Mouse (Mus musculus): Measurements from ENCODE around the gene Parp14.

Gene Parp14

DNA sequence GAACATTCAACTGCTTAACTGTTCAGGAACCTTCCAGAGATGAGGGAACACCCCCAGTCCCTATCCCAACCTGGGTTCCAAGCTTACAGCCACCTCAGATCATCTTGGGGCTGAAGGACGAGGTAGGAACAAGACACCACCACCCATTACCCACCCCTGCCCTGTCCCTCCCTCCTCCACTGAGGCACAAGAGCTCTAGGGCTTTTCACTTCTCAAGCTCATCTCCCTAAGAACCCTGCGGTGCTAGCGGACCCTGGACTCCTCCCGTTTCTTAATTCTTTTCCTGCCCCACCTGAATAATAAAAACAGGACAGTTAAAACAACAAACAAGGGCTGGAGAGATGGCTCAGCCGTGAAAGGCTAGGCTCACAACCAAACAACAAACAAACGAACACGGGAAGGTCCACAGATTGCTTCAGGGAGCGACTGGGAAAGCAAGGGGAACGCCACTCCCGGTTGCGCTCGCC lies 730 bp downstream of the Parp14 start:
- DNase-seq (ENCODE audit: low spot score), result no peak

DNA sequence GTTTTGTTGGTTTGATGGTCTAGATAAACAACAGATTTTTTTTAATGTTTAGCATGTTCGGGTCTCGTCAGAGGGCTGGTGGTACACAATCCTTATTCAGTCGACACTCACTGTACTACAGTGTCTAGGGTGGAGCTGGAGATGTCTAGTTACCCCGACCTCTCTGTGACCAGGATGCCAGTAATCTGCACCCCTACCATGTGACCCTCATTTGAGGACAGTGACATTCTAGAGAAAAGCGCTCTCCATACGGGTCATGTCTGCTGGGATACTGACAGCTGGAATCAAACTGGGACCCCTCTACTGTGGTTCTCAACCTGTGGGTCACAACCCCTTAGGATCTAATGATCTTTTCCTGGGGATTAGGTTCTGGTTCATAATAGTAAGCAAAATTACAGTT lies 1.7 kb downstream of the Parp14 start:
- DNase-seq (ENCODE audit: low spot score), result no peak

DNA sequence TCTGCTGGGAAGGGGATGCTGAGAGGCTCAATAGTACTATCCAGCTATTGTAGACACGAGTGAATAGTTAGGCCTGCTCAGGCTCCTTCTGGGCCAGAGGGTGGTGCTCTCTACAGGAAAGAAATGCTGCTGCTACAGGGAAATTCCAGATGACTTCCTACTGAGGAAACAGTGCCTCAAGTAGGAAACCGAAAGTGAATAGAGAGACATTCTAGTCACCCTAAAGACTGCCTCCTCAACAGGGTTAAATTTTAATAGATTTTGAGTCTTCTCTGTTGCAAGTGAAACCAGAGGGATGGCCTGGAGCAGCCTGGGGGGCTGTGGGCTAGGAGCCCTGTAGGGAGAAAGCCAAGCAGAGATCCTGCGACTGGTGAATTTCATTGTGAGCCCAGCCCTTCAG lies 2.2 kb downstream of the Parp14 start:
- no peak for DNase-seq (ENCODE audit: low spot score)

DNA sequence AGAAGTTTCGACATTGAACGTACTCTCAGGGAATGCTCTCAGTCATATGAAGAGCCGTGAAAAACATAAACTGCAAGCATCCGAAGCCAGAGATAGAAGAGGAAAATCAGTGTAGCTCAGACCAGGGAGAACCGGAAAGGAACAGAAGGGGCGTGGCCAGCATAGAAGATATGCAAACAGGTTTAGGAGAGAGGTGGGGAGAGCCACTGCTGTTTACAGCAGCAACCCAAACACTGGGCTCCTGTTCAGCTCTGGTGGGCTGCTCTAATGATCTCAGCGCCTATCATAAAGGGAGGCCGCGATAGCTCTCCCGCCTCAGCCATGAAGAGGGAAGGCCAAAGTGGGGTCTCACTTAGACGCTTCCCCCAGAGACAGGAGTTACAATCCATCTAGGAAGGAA lies 3.6 kb downstream of the Parp14 start:
- DNase-seq (ENCODE audit: low spot score), result no peak

- peak; percentile 51 for DNase-seq (ENCODE audit: low spot score)
Observed at GRCm38 (mm10) chr16:35862057-35862456, 9.3 kb downstream of the Parp14 start.

DNA sequence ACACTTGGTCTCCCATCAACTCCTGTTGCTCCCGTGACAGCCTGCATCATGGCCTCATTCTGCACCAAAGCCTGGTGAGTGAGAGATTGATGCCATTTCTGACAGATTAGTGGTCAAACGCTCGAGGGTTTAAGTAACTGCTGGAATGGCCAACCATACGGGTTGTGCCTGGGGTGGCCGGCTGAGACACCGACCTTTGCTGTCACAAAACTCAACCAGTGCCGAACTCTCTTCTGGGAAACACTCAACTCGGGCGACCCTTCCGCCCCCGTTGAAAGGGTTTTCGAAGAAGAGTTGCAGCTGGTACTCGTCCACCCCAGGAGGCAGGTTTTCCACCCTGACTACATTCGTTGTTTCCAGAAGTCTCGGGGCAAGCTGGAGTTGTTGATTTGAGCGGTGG lies 11.1 kb downstream of the Parp14 start:
- DNase-seq (ENCODE audit: low spot score), result no peak

- no peak for DNase-seq (ENCODE audit: low spot score)
Observed at GRCm38 (mm10) chr16:35856766-35857165, 14.6 kb downstream of the Parp14 start.

- DNase-seq (ENCODE audit: low spot score), result no peak
Observed at GRCm38 (mm10) chr16:35855846-35856245, 15.5 kb downstream of the Parp14 start.

DNA sequence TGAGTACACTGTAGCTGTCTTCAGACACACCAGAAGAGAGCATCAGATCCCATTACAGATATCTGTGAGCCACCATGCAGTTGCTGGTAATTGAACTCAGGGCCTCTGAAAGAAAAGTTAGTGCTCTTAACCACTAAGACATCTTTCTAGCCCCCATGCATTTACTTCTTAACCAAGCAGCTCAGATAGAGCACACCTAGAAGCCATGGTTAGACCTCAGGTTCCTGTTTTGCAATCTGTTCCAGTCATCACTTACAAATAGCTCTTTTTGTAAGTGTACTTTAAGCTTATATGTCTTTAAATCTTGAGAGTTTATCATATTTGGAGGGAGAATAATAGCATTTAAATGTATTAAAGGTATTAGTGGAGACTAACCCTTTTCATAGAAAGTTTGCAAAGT lies 24.2 kb downstream of the Parp14 start:
- DNase-seq (ENCODE audit: low spot score), result no peak

DNA sequence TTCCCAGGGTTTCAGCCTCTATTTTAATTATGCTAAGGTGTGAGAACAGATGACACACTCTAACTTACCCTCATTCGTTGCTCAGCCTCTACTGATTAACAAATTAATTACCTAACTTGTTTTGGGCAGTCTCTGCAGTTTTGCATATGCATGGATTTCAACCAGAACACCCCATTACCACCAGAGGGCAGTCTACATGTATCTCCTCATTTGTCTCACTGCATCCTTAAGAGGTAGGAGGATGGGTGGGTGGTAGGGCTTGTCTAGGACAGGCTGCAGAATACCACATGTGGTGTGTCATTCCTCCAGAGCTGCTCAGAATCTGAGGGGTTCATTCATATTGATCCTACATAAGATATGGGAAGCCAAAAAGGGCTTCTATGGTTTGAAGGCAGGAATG lies 31.7 kb downstream of the Parp14 start:
- DNase-seq (ENCODE audit: low spot score), result no peak

GRCm38 (mm10) chr16:35834653-35835052 lies 36.7 kb downstream of the Parp14 start:
- no peak for DNase-seq (ENCODE audit: low spot score)

GRCm38 (mm10) chr16:35832926-35833325 lies 38.4 kb downstream of the Parp14 start:
- no peak for DNase-seq (ENCODE audit: low spot score)

DNA sequence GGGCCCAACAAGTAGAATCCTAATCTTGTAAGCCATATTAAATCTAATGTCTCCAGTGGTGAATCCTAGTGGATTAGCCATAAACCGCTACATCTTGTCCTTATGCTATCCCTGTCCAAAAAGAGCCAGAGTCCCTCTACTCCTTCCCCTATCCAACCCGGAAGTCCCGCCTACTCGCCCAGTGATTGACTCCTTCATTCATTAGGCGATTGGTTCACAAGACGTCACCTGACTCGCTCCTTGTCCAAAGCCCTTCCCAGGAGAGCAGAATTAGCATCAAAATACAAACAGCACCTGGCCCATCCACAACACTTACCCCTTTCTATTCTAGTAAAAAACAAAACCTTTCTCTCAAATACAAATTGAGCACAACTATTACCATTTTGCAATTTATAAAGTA lies 41.3 kb downstream of the Parp14 start:
- no peak for DNase-seq (ENCODE audit: low spot score)

GRCm38 (mm10) chr16:35817255-35818089 lies 53.9 kb downstream of the Parp14 start:
- peak; percentile 88 for DNase-seq (ENCODE audit: low spot score)

- no peak for DNase-seq (ENCODE audit: low spot score)
Observed at GRCm38 (mm10) chr16:35813119-35813518, 58.2 kb downstream of the Parp14 start.

GRCm38 (mm10) chr16:35808838-35809237 lies 62.5 kb downstream of the Parp14 start:
- DNase-seq (ENCODE audit: low spot score), result no peak

- no peak for DNase-seq (ENCODE audit: low spot score)
Observed at GRCm38 (mm10) chr16:35807663-35807992, 63.7 kb downstream of the Parp14 start.

- DNase-seq (ENCODE audit: low spot score), result no peak
Observed at GRCm38 (mm10) chr16:35806973-35807662, 64.2 kb downstream of the Parp14 start.

DNA sequence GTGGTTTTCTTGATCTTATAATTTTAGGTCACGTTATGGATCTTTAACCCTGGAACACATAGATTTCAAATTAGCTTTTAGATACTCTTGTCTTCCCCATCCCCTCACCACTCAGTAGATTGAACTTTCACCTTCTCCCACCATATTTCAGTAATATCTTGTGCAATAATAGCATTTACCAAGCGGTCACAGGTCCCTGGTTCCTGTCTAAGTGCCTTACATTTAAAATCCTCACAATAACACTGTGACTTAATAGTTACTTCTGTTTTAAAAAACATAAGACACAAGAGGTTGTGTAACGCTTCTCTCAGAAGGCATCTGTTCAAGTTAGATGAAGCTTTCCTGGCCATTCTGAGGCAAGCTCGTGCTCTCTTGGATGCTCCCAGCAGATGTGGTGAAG lies 67.6 kb downstream of the Parp14 start:
- no peak for DNase-seq (ENCODE audit: low spot score)

GRCm38 (mm10) chr16:35802163-35802562 lies 69.2 kb downstream of the Parp14 start:
- DNase-seq (ENCODE audit: low spot score), result no peak

DNA sequence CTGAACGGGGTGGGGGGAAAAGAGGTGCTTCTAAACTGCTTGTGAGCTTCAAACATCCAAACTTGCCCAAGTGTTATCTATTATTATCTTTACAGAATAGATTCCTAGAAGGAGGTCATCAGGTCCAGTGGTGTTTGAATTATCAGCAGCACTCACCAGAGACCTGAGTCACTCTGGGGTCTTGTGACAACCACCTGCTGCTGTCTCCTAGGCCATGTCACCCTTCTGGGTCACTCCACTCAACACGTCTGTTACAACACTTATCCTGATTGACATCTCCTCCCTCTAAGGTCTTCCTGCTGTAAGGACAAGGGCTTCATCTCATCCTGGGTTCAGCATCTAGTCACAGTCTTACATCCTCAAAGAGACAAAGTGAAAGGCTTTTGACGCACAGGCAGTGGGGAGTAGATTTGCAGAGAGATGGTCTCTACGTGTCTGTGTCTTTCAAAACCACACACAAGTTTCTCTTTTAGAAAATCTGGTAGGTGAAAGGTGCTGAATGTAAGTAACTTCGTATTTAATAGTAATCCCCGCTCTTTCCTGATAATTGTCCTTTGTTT lies 79.3 kb downstream of the Parp14 start:
- DNase-seq (ENCODE audit: low spot score), result no peak

DNA sequence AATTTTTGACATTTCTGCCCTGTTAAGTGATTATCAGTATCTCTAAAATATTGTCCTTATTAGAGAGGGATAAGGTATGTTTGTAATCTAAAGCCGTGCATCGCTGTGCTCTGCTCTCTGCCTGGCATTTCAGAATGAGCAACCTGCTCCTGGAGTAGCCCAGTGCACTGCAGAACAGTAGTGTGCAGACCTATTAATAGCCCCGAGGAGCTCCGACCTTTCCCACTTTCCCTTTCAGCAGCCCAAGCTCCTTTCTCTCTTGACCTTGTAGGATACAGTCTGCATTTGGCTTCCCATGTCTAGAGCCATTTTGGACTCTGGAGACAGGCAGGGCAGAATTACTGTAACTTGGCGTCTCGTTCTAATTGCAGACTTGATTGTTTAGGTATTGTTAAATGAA lies 83.0 kb downstream of the Parp14 start:
- DNase-seq (ENCODE audit: low spot score), result no peak

GRCm38 (mm10) chr16:35787568-35788189 lies 83.7 kb downstream of the Parp14 start:
- no peak for DNase-seq (ENCODE audit: low spot score)
